Mouse (Mus musculus): Measurements from ENCODE around the gene Dip2b. TPM values are rescaled to one million over a fixed set of nuclear protein-coding genes. Genes with fewer than 3 reads are reported as not detected.

The Dip2b gene
- polyA plus RNA-seq (2015; fragmentation: Nextera tagmentation; extraction: Ambion mirVana) = 4.9 and 5.0 TPM in 2 replicates

- TF ChIP-seq CTCF (IDR thresholded peaks at IDR 0.05; ENCODE audit: low read depth) = peak; percentile 96
- H3K9me3 ChIP-seq (ENCODE audit: control insufficient read depth) = no peaks in the 10 kb centered on the region
- under 1% methylated on average over 68 of the region's 68 CpGs for WGBS
- H3K27ac ChIP-seq (ENCODE audit: low read depth, low read length) = peak within 1 kb of the TSS; percentile 92
- no peaks in the 10 kb centered on the region; the same call in 1 of the 2 replicates for H3K36me3 ChIP-seq (ENCODE audit: control insufficient read depth, insufficient read depth)
- peak; percentile 91 for ATAC-seq
- H3K4me3 ChIP-seq (ENCODE audit: low read depth, low read length) = peak within 1 kb of the TSS; percentile 92
- peak within 1 kb of the TSS; percentile 90 for H3K9ac ChIP-seq (ENCODE audit: low read depth, low read length)
- no peaks in the 10 kb centered on the region for H3K27me3 ChIP-seq (replicated peaks; ENCODE audit: control insufficient read depth, insufficient read depth, low read length)
- H3K4me1 ChIP-seq (replicated peaks; ENCODE audit: control insufficient read depth, insufficient read depth, low read length) = no peaks in the 10 kb centered on the region; the same call in none of the 2 replicates
- peak within 1 kb of the TSS; percentile 90 for H3K4me2 ChIP-seq (replicated peaks; ENCODE audit: low read depth)
Measured at GRCm38 (mm10) chr15:100038470-100038971, at the start of gene Dip2b. Gene Dip2b (plus strand): TSS chr15:100038664.

- no peak for TF ChIP-seq CTCF (IDR thresholded peaks at IDR 0.05; ENCODE audit: low read depth)
- no peaks in the 10 kb centered on the region for H3K27me3 ChIP-seq (replicated peaks; ENCODE audit: control insufficient read depth, insufficient read depth, low read length)
- H3K9ac ChIP-seq (ENCODE audit: low read depth, low read length) = no peak overlapping the region
- H3K27ac ChIP-seq (ENCODE audit: low read depth, low read length) = no peak overlapping the region
- no peak for ATAC-seq
- H3K9me3 ChIP-seq (ENCODE audit: control insufficient read depth) = no peaks in the 10 kb centered on the region
- no peak overlapping the region for H3K4me2 ChIP-seq (replicated peaks; ENCODE audit: low read depth)
- peaks cover 54% of the 10 kb centered on the region for H3K36me3 ChIP-seq (ENCODE audit: control insufficient read depth, insufficient read depth)
- 93% methylated on average over 1 of the region's 1 CpGs for WGBS
- H3K4me3 ChIP-seq (ENCODE audit: low read depth, low read length) = no peak overlapping the region
- no peaks in the 10 kb centered on the region for H3K4me1 ChIP-seq (replicated peaks; ENCODE audit: control insufficient read depth, insufficient read depth, low read length)
Measured at GRCm38 (mm10) chr15:99993100-99993499, 45.4 kb upstream of the Dip2b start.

- ATAC-seq = no peak
- H3K4me3 ChIP-seq (ENCODE audit: low read depth, low read length) = no peak overlapping the region
- 89% methylated on average over 6 of the region's 6 CpGs for WGBS
- peak; percentile 17 for TF ChIP-seq CTCF (IDR thresholded peaks at IDR 0.05; ENCODE audit: low read depth)
- no peaks in the 10 kb centered on the region for H3K4me1 ChIP-seq (replicated peaks; ENCODE audit: control insufficient read depth, insufficient read depth, low read length)
- H3K9ac ChIP-seq (ENCODE audit: low read depth, low read length) = no peak overlapping the region
- no peak overlapping the region for H3K4me2 ChIP-seq (replicated peaks; ENCODE audit: low read depth)
- no peaks in the 10 kb centered on the region for H3K27me3 ChIP-seq (replicated peaks; ENCODE audit: control insufficient read depth, insufficient read depth, low read length)
- no peak overlapping the region for H3K27ac ChIP-seq (ENCODE audit: low read depth, low read length)
- H3K36me3 ChIP-seq (ENCODE audit: control insufficient read depth, insufficient read depth) = peaks cover 54% of the 10 kb centered on the region
- H3K9me3 ChIP-seq (ENCODE audit: control insufficient read depth) = no peaks in the 10 kb centered on the region
Measured at GRCm38 (mm10) chr15:99997114-99997804, 41.2 kb upstream of the Dip2b start.

GRCm38 (mm10) chr15:99999390-99999789 lies 39.1 kb upstream of the Dip2b start:
- H3K27me3 ChIP-seq (replicated peaks; ENCODE audit: control insufficient read depth, insufficient read depth, low read length) = no peaks in the 10 kb centered on the region

GRCm38 (mm10) chr15:100004677-100005273 lies 33.7 kb upstream of the Dip2b start:
- Histone ChIP-seq H3K36me3 (ENCODE audit: control insufficient read depth, insufficient read depth) (peaks cover 80% of the 10 kb centered on the region), H3K4me1 (replicated peaks; ENCODE audit: control insufficient read depth, insufficient read depth, low read length) (no peaks in the 10 kb centered on the region), H3K27me3 (replicated peaks; ENCODE audit: control insufficient read depth, insufficient read depth, low read length) (no peaks in the 10 kb centered on the region), H3K9me3 (ENCODE audit: control insufficient read depth) (no peaks in the 10 kb centered on the region), H3K9ac (ENCODE audit: low read depth, low read length) (no peak overlapping the region), H3K4me3 (ENCODE audit: low read depth, low read length) (no peak overlapping the region), H3K4me2 (replicated peaks; ENCODE audit: low read depth) (no peak overlapping the region), H3K27ac (ENCODE audit: low read depth, low read length) (no peak overlapping the region)
- 80% methylated on average over 7 of the region's 7 CpGs for WGBS
- TF ChIP-seq CTCF (IDR thresholded peaks at IDR 0.05; ENCODE audit: low read depth) = no peak
- ATAC-seq = no peak

More at GRCm38 (mm10) chr15:99999390-99999789, 39.1 kb upstream of the Dip2b start:
- 72% methylated on average over 1 of the region's 1 CpGs for WGBS
- no peak for ATAC-seq
- H3K4me2 ChIP-seq (replicated peaks; ENCODE audit: low read depth) = no peak overlapping the region
- no peaks in the 10 kb centered on the region for H3K4me1 ChIP-seq (replicated peaks; ENCODE audit: control insufficient read depth, insufficient read depth, low read length)
- no peak overlapping the region for H3K4me3 ChIP-seq (ENCODE audit: low read depth, low read length)
- no peak overlapping the region for H3K9ac ChIP-seq (ENCODE audit: low read depth, low read length)
- no peak overlapping the region for H3K27ac ChIP-seq (ENCODE audit: low read depth, low read length)
- H3K36me3 ChIP-seq (ENCODE audit: control insufficient read depth, insufficient read depth) = peaks cover 57% of the 10 kb centered on the region
- no peaks in the 10 kb centered on the region for H3K9me3 ChIP-seq (ENCODE audit: control insufficient read depth)
- no peak for TF ChIP-seq CTCF (IDR thresholded peaks at IDR 0.05; ENCODE audit: low read depth)

- H3K36me3 ChIP-seq (ENCODE audit: control insufficient read depth, insufficient read depth) = peaks cover 86% of the 10 kb centered on the region
Measured at GRCm38 (mm10) chr15:100006180-100006579, 32.3 kb upstream of the Dip2b start.

More at GRCm38 (mm10) chr15:100006180-100006579, 32.3 kb upstream of the Dip2b start:
- Histone ChIP-seq H3K27ac (ENCODE audit: low read depth, low read length) (no peak overlapping the region), H3K4me3 (ENCODE audit: low read depth, low read length) (no peak overlapping the region), H3K27me3 (replicated peaks; ENCODE audit: control insufficient read depth, insufficient read depth, low read length) (no peaks in the 10 kb centered on the region), H3K9me3 (ENCODE audit: control insufficient read depth) (no peaks in the 10 kb centered on the region), H3K4me1 (replicated peaks; ENCODE audit: control insufficient read depth, insufficient read depth, low read length) (no peaks in the 10 kb centered on the region), H3K4me2 (replicated peaks; ENCODE audit: low read depth) (no peak overlapping the region), H3K9ac (ENCODE audit: low read depth, low read length) (no peak overlapping the region)
- no peak for TF ChIP-seq CTCF (IDR thresholded peaks at IDR 0.05; ENCODE audit: low read depth)
- no peak for ATAC-seq

Measured in intestine, postnatal 0 days (tissue).